Mouse (Mus musculus) bone marrow, adult 2 months (tissue): ENCODE measurements around the gene Zdhhc20. TPM values are rescaled to one million over a fixed set of nuclear protein-coding genes. Genes with fewer than 3 reads are reported as not detected.
"Not testable (repeated sequence)": the region's sequence is repeated elsewhere in the genome, so short reads cannot be mapped to it uniquely, and the experiment has no call there.

Source experiments
- H3K27ac ChIP-seq: fragments of 200-500 bp; 2 replicates; pipeline ENCODE4 v1.5.1; 2012; ENCODE audit warnings: low read depth, mild to moderate bottlenecking, control low read depth, inconsistent platforms, low read length; ENCODE audit not compliant: control insufficient read depth, poor library complexity, insufficient read depth
- H3K4me1 ChIP-seq: fragments of 200-500 bp; 2 replicates; pipeline ENCODE4 v1.6.1; 2011; ENCODE audit warnings: low read length; ENCODE audit not compliant: control insufficient read depth, insufficient read depth
- H3K4me3 ChIP-seq: fragments of 200-500 bp; replicated peaks from 2 replicates; pipeline ENCODE3; 2011; ENCODE audit warnings: mild to moderate bottlenecking, low read depth, low read length, control low read depth; ENCODE audit not compliant: control insufficient read depth
- CTCF ChIP-seq: fragments of 200-500 bp; IDR thresholded peaks from 2 replicates; pipeline ENCODE4 v1.5.1; 2011; ENCODE audit warnings: low read length, control low read depth; ENCODE audit not compliant: control insufficient read depth, insufficient read depth
- POLR2A ChIP-seq: fragments of 200-500 bp; IDR thresholded peaks from 2 replicates; pipeline ENCODE4 v1.6.1; 2011; ENCODE audit warnings: low read depth, mild to moderate bottlenecking, control low read depth, low read length, borderline replicate concordance; ENCODE audit not compliant: control insufficient read depth
- WGBS: fragments of 180-500 bp; shearing (Covaris S2); methylation state at CpG from one replicate; pipeline ENCODE4 v1.1.7; 2018; 5-methylcytosine and 5-hydroxymethylcytosine counted together
- polyA plus RNA-seq: library from polyadenylated mRNA; stranded (reverse); fragments of >200 nt; gene quantifications from 2 replicates; pipeline ENCODE4 v1.2.4, GENCODE M21; 2011; ENCODE audit warnings: low replicate concordance; ENCODE audit not compliant: missing spikeins, insufficient read depth, insufficient read length

The Zdhhc20 gene
- polyA plus RNA-seq, 1 experiment: 9.3 TPM

- 91% methylated on average over 17 of the region's 17 CpGs for WGBS
- TF ChIP-seq POLR2A (no peak), CTCF (no peak)
- no peak overlapping the region for H3K27ac ChIP-seq
- no peak overlapping the region for H3K4me3 ChIP-seq
- H3K4me1 ChIP-seq: no peaks in the 10 kb centered on the region
Observed at GRCm38 (mm10) chr14:57919148-57919875, 29.2 kb upstream of the Zdhhc20 start.

- Histone ChIP-seq H3K4me1 (no peaks in the 10 kb centered on the region), H3K4me3 (no peak overlapping the region), H3K27ac (no peak overlapping the region)
- TF ChIP-seq CTCF: no peak
- TF ChIP-seq POLR2A: no peak
- 89% methylated on average over 6 of the region's 6 CpGs for WGBS
Observed at GRCm38 (mm10) chr14:57915341-57915740, 25.3 kb upstream of the Zdhhc20 start.

DNA sequence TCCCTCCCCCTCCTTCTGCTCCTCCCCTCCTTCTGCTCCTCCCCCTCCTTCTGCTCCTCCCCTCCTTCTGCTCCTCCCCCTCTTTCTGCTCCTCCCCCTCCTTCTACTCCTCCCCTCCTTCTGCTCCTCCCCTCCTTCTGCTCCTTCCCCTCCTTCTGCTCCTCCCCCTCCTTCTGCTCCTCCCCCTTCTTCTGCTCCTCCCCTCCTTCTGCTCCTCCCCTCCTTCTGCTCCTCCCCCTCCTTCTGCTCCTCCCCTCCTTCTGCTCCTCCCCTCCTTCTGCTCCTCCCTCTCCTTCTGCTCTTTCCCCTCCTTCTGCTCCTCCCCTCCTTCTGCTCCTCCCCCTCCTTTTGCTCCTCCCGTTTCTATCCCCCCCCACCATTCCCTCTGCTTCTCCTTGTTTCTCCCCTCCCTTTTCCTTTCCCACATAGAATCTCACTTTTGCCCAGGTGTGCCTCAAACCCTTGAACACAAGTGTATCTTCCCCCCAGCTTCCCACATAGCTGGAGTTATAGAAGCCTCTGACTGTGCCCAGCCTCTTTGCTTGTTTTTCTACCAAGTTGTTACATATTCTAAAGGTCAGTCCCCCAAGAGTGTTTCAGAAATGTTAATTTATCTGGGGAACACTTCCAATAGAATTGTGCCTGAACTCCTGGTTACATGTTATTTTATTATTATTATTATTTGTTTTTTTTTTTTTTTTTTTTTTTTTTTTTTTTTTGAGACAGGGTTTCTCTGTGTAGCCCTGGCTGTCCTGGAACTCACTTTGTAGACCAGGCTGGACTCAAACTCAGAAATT, 22.3 kb upstream of the Zdhhc20 start:
- 28% methylated on average over 1 of the region's 1 CpGs for WGBS
- peaks cover 12% of the 10 kb centered on the region for H3K4me1 ChIP-seq
- not testable (repeated sequence) for H3K4me3 ChIP-seq, H3K27ac ChIP-seq

GRCm38 (mm10) chr14:57911787-57912186, 21.7 kb upstream of the Zdhhc20 start:
- H3K27ac ChIP-seq, H3K4me3 ChIP-seq: not testable (repeated sequence)
- peaks cover 12% of the 10 kb centered on the region for H3K4me1 ChIP-seq

GRCm38 (mm10) chr14:57911316-57911715, 21.2 kb upstream of the Zdhhc20 start:
- Histone ChIP-seq H3K4me3 (no peak overlapping the region), H3K4me1 (peaks cover 12% of the 10 kb centered on the region), H3K27ac (no peak overlapping the region)
- 82% methylated on average over 4 of the region's 4 CpGs for WGBS
- no peak for TF ChIP-seq POLR2A
- TF ChIP-seq CTCF: no peak

DNA sequence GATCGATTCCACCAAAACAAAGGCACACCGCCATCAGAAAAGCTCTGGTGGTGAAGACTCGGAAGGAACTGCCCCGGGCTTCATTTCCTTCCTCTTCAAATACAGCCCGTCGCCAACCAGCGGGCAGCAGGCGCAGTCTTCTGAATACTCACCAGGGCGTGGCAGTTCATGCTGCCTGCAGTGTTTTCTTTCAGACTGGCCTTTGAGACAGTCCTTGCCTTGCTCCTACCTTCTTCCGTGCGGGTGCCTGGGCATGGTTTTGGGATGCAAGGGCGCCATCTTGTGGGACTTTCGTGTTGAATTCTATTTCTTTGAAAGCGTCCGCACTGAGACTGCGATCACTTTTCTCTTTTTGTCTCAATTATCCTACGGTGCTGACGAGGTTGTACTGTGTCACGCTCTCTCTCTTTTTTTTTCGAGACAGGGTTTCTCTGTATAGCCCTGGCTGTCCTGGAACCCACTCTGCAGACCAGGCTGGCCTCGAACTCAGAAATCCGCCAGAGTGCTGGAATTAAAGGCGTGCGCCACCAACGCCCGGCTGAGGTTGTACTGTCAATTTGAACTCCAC, 20.5 kb upstream of the Zdhhc20 start:
- 16% methylated on average over 26 of the region's 26 CpGs for WGBS
- Histone ChIP-seq H3K4me3 (peak overlapping the region; percentile 17), H3K4me1 (peaks cover 12% of the 10 kb centered on the region), H3K27ac (peak overlapping the region; percentile 66)
- TF ChIP-seq POLR2A (peak; percentile 39; the same call in 1 of the 2 replicates), CTCF (peak; percentile 90)

DNA sequence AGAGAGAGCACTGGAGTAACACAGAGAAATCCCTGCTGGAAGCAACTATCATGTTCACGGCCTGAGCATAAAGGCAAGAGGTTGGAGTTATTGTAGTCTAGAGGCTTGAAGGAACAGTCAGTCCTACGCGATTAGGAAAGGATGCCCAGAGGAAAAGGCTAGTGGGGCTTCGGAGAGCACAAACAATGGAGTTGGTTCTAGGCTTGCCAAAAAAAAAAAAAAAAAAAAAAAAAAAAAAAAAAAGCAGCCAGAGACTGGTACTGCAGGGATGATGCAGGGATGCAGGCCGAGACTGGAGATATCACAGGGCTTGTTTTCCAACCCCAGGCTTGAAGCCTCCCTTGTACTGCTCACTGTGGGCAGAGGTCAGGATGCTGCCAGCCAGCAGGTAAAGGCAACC, 19.2 kb upstream of the Zdhhc20 start:
- Histone ChIP-seq H3K27ac (peak overlapping the region; percentile 87; the same call in 1 of the 2 replicates), H3K4me3 (no peak overlapping the region), H3K4me1 (peaks cover 12% of the 10 kb centered on the region)
- TF ChIP-seq CTCF: no peak
- no peak for TF ChIP-seq POLR2A
- WGBS: 83% methylated on average over 5 of the region's 5 CpGs

- 20% methylated on average over 2 of the region's 2 CpGs for WGBS
- H3K27ac ChIP-seq: peak overlapping the region; percentile 87; the same call in 1 of the 2 replicates
- H3K4me3 ChIP-seq: no peak overlapping the region
- TF ChIP-seq POLR2A (no peak), CTCF (no peak)
- H3K4me1 ChIP-seq: peaks cover 12% of the 10 kb centered on the region
Observed at GRCm38 (mm10) chr14:57908431-57908830, 18.4 kb upstream of the Zdhhc20 start.

GRCm38 (mm10) chr14:57901998-57902397, 11.9 kb upstream of the Zdhhc20 start:
- no peak overlapping the region for H3K4me3 ChIP-seq
- no peak overlapping the region for H3K27ac ChIP-seq
- WGBS: 70% methylated on average over 1 of the region's 1 CpGs
- TF ChIP-seq POLR2A: no peak
- TF ChIP-seq CTCF: no peak
- no peaks in the 10 kb centered on the region for H3K4me1 ChIP-seq
